Mouse (Mus musculus): Measurements from ENCODE around the gene Prkag3. TPM values are rescaled to one million over a fixed set of nuclear protein-coding genes. Genes with fewer than 3 reads are reported as not detected.

Gene Prkag3
- polyA plus RNA-seq, 1 experiment, result not detected

- TF ChIP-seq GATA1 (IDR thresholded peaks at IDR 0.05; ENCODE audit: low read length), result no peak
Observed at GRCm38 (mm10) chr1:74736977-74737376, 12.0 kb downstream of the Prkag3 start.

- TF ChIP-seq GATA1 (IDR thresholded peaks at IDR 0.05; ENCODE audit: low read length), result no peak
Observed at GRCm38 (mm10) chr1:74728446-74728845, 20.6 kb downstream of the Prkag3 start.

GRCm38 (mm10) chr1:74726674-74727073, 22.3 kb downstream of the Prkag3 start:
- no peak for TF ChIP-seq GATA1 (IDR thresholded peaks at IDR 0.05; ENCODE audit: low read length)

- no peak for TF ChIP-seq GATA1 (IDR thresholded peaks at IDR 0.05; ENCODE audit: low read length)
Observed at GRCm38 (mm10) chr1:74726114-74726513, 22.9 kb downstream of the Prkag3 start.

- TF ChIP-seq GATA1 (IDR thresholded peaks at IDR 0.05; ENCODE audit: low read length), result no peak
Observed at GRCm38 (mm10) chr1:74723748-74724147, 25.3 kb downstream of the Prkag3 start.

GRCm38 (mm10) chr1:74721657-74722056, 27.4 kb downstream of the Prkag3 start:
- TF ChIP-seq GATA1 (IDR thresholded peaks at IDR 0.05; ENCODE audit: low read length), result no peak

GRCm38 (mm10) chr1:74719281-74719680, 29.7 kb downstream of the Prkag3 start:
- TF ChIP-seq GATA1 (IDR thresholded peaks at IDR 0.05; ENCODE audit: low read length), result no peak

- no peak for TF ChIP-seq GATA1 (IDR thresholded peaks at IDR 0.05; ENCODE audit: low read length)
Observed at GRCm38 (mm10) chr1:74718113-74718512, 30.9 kb downstream of the Prkag3 start.

- TF ChIP-seq GATA1 (IDR thresholded peaks at IDR 0.05; ENCODE audit: low read length), result no peak
Observed at GRCm38 (mm10) chr1:74715886-74716285, 33.1 kb downstream of the Prkag3 start.

- no peak for TF ChIP-seq GATA1 (IDR thresholded peaks at IDR 0.05; ENCODE audit: low read length)
Observed at GRCm38 (mm10) chr1:74715468-74715867, 33.6 kb downstream of the Prkag3 start.

- TF ChIP-seq GATA1 (IDR thresholded peaks at IDR 0.05; ENCODE audit: low read length), result no peak
Observed at GRCm38 (mm10) chr1:74714967-74715366, 34.1 kb downstream of the Prkag3 start.

- no peak for TF ChIP-seq GATA1 (IDR thresholded peaks at IDR 0.05; ENCODE audit: low read length)
Observed at GRCm38 (mm10) chr1:74713859-74714730, 34.9 kb downstream of the Prkag3 start.

GRCm38 (mm10) chr1:74713099-74713858, 35.7 kb downstream of the Prkag3 start, which contains the start of gene Cyp27a1:
Gene Cyp27a1 (plus strand): TSS chr1:74713574.
- TF ChIP-seq GATA1 (IDR thresholded peaks at IDR 0.05; ENCODE audit: low read length), result no peak

- TF ChIP-seq GATA1 (IDR thresholded peaks at IDR 0.05; ENCODE audit: low read length), result no peak
Observed at GRCm38 (mm10) chr1:74712461-74713098, 36.4 kb downstream of the Prkag3 start.

- no peak for TF ChIP-seq GATA1 (IDR thresholded peaks at IDR 0.05; ENCODE audit: low read length)
Observed at GRCm38 (mm10) chr1:74712046-74712445, 37.0 kb downstream of the Prkag3 start.

GRCm38 (mm10) chr1:74709566-74709965, 39.5 kb downstream of the Prkag3 start:
- TF ChIP-seq GATA1 (IDR thresholded peaks at IDR 0.05; ENCODE audit: low read length), result no peak

All from G1E-ER4 (cell line).